Mouse (Mus musculus): ENCODE measurements at regions not wholly inside any gene's neighbourhood (a gene's known extent, or its start where the extent isn't known, plus 50 kb on each side); places are given as distances from the start of the nearest gene placed in this dataset.

GRCm38 (mm10) chr4:75741585-75741984, 463.5 kb upstream of the Dmac1 start:
- CTCF ChIA-PET, result no interaction called here

GRCm38 (mm10) chr4:75730798-75731400, 452.8 kb upstream of the Dmac1 start:
- CTCF ChIA-PET, result no interaction called here

GRCm38 (mm10) chr4:75714652-75715051, 436.5 kb upstream of the Dmac1 start:
- CTCF ChIA-PET, result no interaction called here

GRCm38 (mm10) chr4:75713960-75714359, 435.9 kb upstream of the Dmac1 start:
- CTCF ChIA-PET, result no interaction called here

GRCm38 (mm10) chr4:75700780-75701378, 422.8 kb upstream of the Dmac1 start:
- CTCF ChIA-PET, result no interaction called here

DNA sequence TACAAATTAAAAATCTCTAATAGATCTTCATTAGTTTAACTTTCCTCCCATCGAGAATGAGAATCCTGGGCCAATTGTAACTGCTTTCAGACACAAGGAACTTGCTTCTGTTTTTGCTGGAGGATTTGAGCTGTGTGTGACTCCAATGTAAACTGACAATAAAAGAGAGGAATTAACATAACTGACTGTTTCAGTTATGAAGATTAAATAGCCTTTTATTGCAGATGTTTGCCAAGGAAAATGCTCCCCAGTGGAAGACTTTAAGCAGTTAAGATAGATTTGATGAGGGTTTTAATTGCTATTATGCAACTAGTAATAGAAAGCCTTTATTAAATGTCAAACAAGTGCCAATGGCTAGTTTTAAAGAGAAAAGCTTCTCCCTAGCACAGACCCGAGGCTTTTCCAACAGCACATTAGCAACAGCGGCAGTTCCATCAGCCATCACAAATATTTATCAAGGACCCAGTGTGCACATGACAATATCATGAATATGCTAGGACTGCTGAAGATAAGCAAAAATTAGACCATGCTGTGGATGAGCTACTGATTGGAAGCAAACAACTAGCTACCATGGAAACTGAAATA, 398.6 kb upstream of the Dmac1 start:
- CTCF ChIA-PET, result no interaction called here

DNA sequence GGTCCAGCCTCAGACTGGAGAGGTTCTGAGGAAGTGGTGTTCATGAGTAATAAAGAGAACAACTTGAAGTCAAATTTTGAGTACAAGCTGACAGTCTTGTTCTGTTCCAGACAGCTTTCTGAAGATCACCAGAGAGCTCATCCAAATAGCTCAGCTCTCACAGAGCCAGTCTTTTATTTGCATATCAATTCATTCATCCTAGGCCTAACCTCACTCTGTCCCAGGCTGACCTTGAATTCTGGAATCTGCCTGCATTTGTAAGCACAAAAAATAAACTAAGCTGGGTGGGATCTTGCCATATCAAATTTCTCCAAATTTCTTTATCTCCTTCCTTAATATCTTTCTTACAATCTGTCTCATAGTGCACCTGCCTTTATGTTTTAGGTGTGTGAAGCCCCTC, 362.9 kb upstream of the Dmac1 start:
- CTCF ChIA-PET, result no interaction called here

DNA sequence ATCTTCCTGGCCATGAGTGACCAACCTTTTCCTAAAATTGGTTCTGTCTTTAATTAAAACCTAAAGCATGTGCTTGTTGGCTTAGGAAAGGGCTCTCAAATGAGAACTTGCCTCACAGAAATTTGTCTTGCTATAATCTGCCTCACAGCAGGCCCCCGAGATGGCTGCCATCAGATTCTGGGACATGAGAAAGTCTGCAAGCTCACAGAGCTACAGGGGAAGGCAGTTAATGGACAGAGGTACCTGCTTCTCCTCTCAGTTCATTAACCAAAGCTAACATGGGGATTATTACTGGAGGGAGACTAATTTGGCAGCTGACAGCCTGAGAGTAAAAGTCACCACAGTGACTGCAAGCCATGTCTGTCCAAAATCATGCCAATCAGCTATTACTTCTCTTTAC, 358.5 kb upstream of the Dmac1 start:
- CTCF ChIA-PET, result no interaction called here

- CTCF ChIA-PET, result no interaction called here
These were observed 311.8 kb upstream of the Dmac1 start for GRCm38 (mm10) chr4:75589901-75590300.

- CTCF ChIA-PET, result no interaction called here
These were observed 310.2 kb upstream of the Dmac1 start for GRCm38 (mm10) chr4:75588095-75588875.

- CTCF ChIA-PET, result no interaction called here
These were observed 301.8 kb upstream of the Dmac1 start for GRCm38 (mm10) chr4:75579865-75580264.

- CTCF ChIA-PET, result no interaction called here
These were observed 294.5 kb upstream of the Dmac1 start for GRCm38 (mm10) chr4:75572603-75573002.

GRCm38 (mm10) chr4:75567630-75568029, 289.5 kb upstream of the Dmac1 start:
- CTCF ChIA-PET, result no interaction called here

- CTCF ChIA-PET, result no interaction called here
These were observed 284.4 kb upstream of the Dmac1 start for GRCm38 (mm10) chr4:75562480-75562879.

DNA sequence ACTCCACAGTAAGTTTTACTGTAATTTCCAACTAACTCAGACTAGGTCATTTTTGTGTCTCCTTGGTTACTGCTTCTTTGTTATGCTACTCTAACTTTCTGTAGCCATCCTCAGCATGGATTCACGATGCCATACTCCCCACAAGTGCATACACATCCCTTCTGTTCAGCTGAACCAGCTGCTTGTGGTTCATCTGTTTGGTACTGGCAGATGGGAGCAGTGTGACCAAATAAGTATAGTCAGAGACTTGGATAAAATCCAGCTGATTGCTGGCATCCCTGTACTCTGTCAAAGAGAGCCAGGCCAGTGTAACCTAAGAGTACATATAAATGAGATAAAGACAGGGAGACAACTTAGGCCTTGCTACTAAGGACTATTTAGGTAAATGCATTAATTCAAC, 283.7 kb upstream of the Dmac1 start:
- CTCF ChIA-PET, result no interaction called here

DNA sequence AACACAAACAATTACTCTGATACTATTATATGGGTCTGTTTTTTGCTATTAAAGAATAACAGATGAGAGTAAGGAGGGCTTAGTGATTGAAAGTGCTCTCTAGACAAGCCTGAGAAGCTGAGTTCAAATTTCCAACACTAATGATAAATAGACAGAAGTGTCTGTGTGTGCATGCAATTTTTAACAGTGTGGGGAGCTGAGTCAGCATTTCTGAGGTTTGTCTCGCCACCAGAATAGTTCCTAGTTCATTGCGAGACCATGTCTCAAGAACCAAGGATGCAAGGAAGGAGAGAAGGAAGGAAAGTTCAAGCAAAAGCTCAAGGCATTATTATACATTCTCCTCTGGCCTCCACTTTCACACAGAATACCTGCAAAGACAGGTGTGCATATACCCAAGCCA, 259.7 kb upstream of the Dmac1 start:
- CTCF ChIA-PET, result no interaction called here

DNA sequence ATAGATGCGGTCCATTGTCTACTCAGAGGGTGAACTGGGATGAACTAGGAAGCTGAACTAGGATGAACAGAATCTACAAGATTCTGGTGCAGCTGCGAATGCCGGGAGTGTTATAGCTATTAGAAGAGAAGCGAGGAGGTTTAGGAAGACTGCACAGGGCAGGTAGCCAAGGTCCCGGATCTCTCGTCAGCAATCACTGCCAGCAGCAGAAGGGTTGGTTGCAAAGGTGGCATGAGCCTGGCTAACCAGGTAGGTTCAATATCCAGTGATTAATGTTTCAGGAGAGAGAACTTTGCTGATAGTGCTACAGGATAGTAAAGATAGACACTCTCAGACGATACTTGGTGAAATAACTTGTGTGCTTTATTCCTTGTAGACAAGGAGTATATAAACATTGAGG, 257.0 kb upstream of the Dmac1 start:
- CTCF ChIA-PET, result no interaction called here

GRCm38 (mm10) chr4:75529607-75530006, 251.5 kb upstream of the Dmac1 start:
- CTCF ChIA-PET, result no interaction called here

- CTCF ChIA-PET, result no interaction called here
These were observed 239.5 kb upstream of the Dmac1 start for GRCm38 (mm10) chr4:75517459-75518158.

Data from spleen, embryonic (tissue).